Mouse (Mus musculus) limb, embryonic 12.5 days (tissue): ENCODE data around the gene Rad54l2. TPM values are rescaled to one million over a fixed set of nuclear protein-coding genes. Genes with fewer than 3 reads are reported as not detected.

Experiments
- ATAC-seq: fragments of 200-750 bp; cut with Nextera tagmentation; 2 replicates; pipeline ENCODE4 v1.8.0; 2017; ENCODE audit warnings: low read depth, moderate TSS enrichment; ENCODE audit not compliant: insufficient number of reproducible peaks, insufficient read depth, low FRiP score, low TSS enrichment
- H3K27ac ChIP-seq: fragments of 300-500 bp; sonication (generic); 2 replicates; pipeline ENCODE4 v1.5.1; 2016; ENCODE audit warnings: mild to moderate bottlenecking, moderate library complexity
- H3K27me3 ChIP-seq: fragments of 300-500 bp; sonication (generic); 2 replicates; pipeline ENCODE4 v1.6.1; 2016; ENCODE audit warnings: mild to moderate bottlenecking, moderate library complexity
- H3K36me3 ChIP-seq: fragments of 300-500 bp; sonication (generic); 2 replicates; pipeline ENCODE4 v1.6.1; 2016; ENCODE audit warnings: mild to moderate bottlenecking, moderate library complexity
- H3K4me1 ChIP-seq: fragments of 300-500 bp; sonication (generic); replicated peaks from 2 replicates; pipeline ENCODE4 v1.6.1; 2016
- H3K4me2 ChIP-seq: fragments of 300-500 bp; sonication (generic); 2 replicates; pipeline ENCODE4 v1.6.1; 2016; ENCODE audit warnings: mild to moderate bottlenecking, moderate library complexity
- H3K4me3 ChIP-seq: fragments of 300-500 bp; sonication (generic); replicated peaks from 2 replicates; pipeline ENCODE4 v1.5.1; 2016; ENCODE audit warnings: mild to moderate bottlenecking
- H3K9ac ChIP-seq: fragments of 300-500 bp; sonication (generic); replicated peaks from 2 replicates; pipeline ENCODE4 v1.6.1; 2016; ENCODE audit warnings: mild to moderate bottlenecking, moderate library complexity
- H3K9me3 ChIP-seq: fragments of 300-500 bp; sonication (generic); 2 replicates; pipeline ENCODE4 v1.6.1; 2016; ENCODE audit warnings: mild to moderate bottlenecking, moderate library complexity
- WGBS: fragments of 180-500 bp; shearing (Covaris S2); methylation state at CpG from one replicate; pipeline ENCODE4 v1.1.7; 2016; 5-methylcytosine and 5-hydroxymethylcytosine counted together
- polyA plus RNA-seq: library from polyadenylated mRNA; unstranded; fragments of >200 nt; fragmentation: Nextera tagmentation; extraction: Ambion mirVana; gene quantifications from 2 replicates; pipeline ENCODE4 v1.2.1, GENCODE M21; 2016

Rad54l2 gene
- 10.8 and 12.2 TPM in 2 replicates for polyA plus RNA-seq

- no peaks in the 10 kb centered on the region for H3K36me3 ChIP-seq
- peak within 1 kb of the TSS; percentile 87 for H3K4me2 ChIP-seq
- under 1% methylated on average over 47 of the region's 49 CpGs for WGBS
- H3K4me1 ChIP-seq = peaks cover 9% of the 10 kb centered on the region; the same call in 1 of the 2 replicates
- H3K4me3 ChIP-seq = peak within 1 kb of the TSS; percentile 99
- H3K27ac ChIP-seq = peak within 1 kb of the TSS; percentile 93
- H3K27me3 ChIP-seq = peaks cover 5% of the 10 kb centered on the region; the same call in 1 of the 2 replicates
- peak; percentile 79 for ATAC-seq
- peak within 1 kb of the TSS; percentile 98 for H3K9ac ChIP-seq
- H3K9me3 ChIP-seq = no peaks in the 10 kb centered on the region
These were observed at the start of gene Rad54l2 for GRCm38 (mm10) chr9:106788812-106789321. TSS of gene Rad54l2 (minus strand) at chr9:106789194.

DNA sequence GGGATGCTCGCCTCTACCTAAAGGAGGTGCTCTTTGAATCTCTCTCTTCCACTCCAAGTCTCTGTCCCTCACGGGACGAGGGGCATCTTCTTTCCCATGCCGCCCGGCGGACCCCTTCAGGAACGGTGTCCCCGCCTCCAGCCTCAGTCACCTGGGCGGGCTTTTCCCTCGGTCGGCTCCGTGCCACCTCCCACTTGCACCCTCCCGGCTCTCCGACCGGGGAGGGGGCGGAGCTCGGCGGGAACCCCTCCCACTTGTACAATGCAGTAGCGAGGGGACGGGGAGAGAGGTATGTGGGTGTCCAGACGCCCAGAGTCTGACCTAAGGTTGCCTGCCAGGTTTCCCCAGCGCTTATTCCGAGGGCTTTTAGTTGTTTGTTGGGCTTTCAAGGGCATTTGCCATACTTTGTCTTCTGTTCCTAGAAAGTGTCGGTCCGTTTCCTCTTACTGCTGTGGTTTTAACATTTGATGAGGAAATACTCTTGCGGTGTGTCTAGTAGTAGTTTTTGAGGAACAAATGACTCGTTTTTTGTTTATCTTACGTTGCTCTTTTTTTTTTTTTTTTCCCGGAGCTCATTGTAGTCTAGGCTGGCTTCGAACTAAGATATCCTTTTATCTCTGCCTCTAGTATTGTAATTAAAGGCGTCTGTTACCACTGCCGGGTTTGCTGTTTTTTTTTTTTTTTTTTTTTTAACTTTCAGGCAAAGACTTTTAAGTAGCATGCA, 33.5 kb upstream of the Rad54l2 start:
- Histone ChIP-seq H3K36me3 (no peaks in the 10 kb centered on the region), H3K27ac (peak overlapping the region; percentile 95), H3K9ac (peak overlapping the region; percentile 93), H3K4me2 (peak overlapping the region; percentile 61), H3K4me1 (no peaks in the 10 kb centered on the region), H3K4me3 (peak overlapping the region; percentile 96), H3K9me3 (0 out of 2 replicates have a peak, but pooled peaks cover 3% of the 10 kb centered on the region), H3K27me3 (no peaks in the 10 kb centered on the region)
- WGBS = 3% methylated on average over 32 of the region's 32 CpGs
- peak; percentile 85 for ATAC-seq

DNA sequence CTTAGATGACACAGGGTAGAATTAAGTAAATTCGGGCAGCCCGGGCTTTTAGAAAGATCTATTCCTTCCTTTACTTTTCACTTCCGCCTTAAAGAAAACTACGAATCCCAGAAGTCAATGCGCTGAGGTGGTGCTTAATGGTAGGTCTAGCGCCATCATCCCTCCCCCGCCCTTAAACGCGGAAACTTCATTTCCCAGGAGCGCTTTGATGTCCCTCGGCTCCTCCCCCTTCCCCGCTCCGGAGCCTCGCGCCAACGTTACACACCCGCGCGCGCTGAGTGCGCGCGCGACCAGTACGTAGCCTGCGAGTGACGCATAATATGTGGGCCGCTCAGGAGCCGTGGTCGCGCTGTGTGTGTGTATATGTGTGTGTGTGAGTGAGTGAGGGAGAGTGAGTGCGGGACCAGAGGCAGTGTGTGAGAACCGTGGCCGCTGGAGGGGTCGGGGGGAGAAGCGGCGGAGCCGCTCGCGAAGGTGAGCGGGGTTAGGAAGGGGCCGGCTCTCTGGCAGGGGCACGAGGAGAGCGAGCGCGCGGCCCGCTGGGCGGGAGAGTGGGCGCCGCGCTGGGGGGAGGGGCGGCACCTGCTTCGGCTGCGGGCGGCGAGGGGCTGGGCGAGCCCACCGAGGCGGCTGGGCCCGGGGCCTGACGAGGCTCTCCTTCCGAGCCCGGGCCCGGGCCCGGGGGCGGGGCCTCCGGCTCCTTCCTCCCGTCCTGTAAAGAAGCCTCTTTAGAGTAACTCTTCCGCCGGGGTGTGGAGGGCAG, 32.8 kb upstream of the Rad54l2 start, which contains the start of gene Dcaf1:
Gene Dcaf1, plus strand, starts transcription at position 257 of the 763 bp plus-strand sequence.
- WGBS = under 1% methylated on average over 44 of the region's 71 CpGs
- no peaks in the 10 kb centered on the region for H3K36me3 ChIP-seq
- H3K9me3 ChIP-seq = 0 out of 2 replicates have a peak, but pooled peaks cover 3% of the 10 kb centered on the region
- peak within 1 kb of the TSS; percentile 96 for H3K4me3 ChIP-seq
- H3K27me3 ChIP-seq = no peaks in the 10 kb centered on the region
- peak within 1 kb of the TSS; percentile 61 for H3K4me2 ChIP-seq
- no peaks in the 10 kb centered on the region for H3K4me1 ChIP-seq
- H3K9ac ChIP-seq = peak within 1 kb of the TSS; percentile 93
- peak within 1 kb of the TSS; percentile 95 for H3K27ac ChIP-seq
- ATAC-seq = peak; percentile 96

DNA sequence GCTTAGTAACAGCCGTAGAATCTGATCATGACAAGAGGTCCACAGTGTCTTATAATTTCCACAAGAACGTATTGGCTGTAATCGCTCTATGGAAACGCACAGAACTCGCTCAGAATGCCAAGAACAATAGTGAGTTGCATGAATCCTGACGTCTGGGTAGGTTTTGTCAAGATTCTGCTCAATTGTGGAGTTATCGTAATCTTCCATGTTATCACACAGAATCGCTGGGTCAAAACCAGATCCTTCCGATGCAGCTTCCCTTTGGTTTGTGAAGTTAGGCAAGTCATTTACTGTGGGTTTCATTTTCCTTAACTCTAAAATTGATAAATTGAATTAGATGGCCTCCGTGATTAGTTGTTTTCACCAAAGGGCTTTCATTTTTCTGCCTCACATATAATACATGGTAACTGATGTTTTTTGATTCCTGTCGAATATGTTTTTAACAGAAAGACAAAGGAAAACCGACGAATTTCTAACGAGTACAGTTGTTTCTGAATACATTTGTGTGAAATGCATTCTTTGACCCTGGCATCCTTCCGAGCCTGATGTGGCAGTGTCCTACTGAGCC, 32.1 kb upstream of the Rad54l2 start:
- peak overlapping the region; percentile 96 for H3K4me3 ChIP-seq
- H3K36me3 ChIP-seq = no peaks in the 10 kb centered on the region
- H3K27me3 ChIP-seq = no peaks in the 10 kb centered on the region
- no peak overlapping the region for H3K27ac ChIP-seq
- peak overlapping the region; percentile 61 for H3K4me2 ChIP-seq
- WGBS = 53% methylated on average over 15 of the region's 15 CpGs
- peak overlapping the region; percentile 93 for H3K9ac ChIP-seq
- no peaks in the 10 kb centered on the region for H3K4me1 ChIP-seq
- ATAC-seq = no peak
- H3K9me3 ChIP-seq = 0 out of 2 replicates have a peak, but pooled peaks cover 3% of the 10 kb centered on the region

DNA sequence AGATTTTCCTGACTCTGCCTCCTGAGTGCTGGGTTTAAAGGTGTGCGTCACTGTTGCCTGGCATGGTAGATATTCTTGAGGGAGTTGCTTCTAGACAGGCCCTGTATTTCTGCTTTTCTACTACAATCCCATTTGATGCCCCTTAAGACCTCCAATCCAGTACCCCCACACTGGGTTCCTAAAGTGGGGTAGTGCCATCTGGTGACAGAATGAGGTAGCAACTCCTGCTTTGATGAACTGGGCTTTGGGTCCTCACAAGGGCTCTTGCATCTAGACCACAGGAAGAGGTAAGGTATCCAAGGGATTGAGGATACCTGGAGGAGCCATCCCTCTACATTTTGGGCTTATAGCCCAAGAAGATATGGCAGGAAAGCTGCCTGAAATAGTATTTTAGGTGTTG, 30.2 kb upstream of the Rad54l2 start:
- no peaks in the 10 kb centered on the region for H3K36me3 ChIP-seq
- WGBS = 86% methylated on average over 1 of the region's 1 CpGs
- H3K27ac ChIP-seq = no peak overlapping the region
- H3K4me1 ChIP-seq = no peaks in the 10 kb centered on the region
- no peak overlapping the region for H3K4me3 ChIP-seq
- H3K9me3 ChIP-seq = 0 out of 2 replicates have a peak, but pooled peaks cover 3% of the 10 kb centered on the region
- no peaks in the 10 kb centered on the region for H3K27me3 ChIP-seq
- no peak for ATAC-seq
- no peak overlapping the region for H3K4me2 ChIP-seq
- H3K9ac ChIP-seq = no peak overlapping the region

DNA sequence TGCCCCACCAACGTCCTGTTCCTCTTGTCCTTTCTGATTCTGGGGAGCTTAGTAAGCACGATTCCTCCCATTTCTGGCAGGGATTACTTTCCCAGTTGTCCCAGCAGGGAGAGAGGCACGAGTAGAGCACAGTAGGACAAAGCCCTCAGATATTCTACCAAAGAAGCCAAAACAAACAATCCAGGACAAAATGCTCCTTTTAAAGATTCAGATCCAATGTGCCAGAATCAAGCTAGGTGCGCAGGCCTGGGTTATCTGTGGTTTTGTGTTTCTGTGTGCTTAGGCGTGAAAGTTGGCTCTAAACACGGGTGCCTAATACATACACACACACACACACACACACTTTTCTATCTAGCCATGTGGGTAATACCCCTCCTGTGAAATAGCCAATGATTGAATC, 29.2 kb upstream of the Rad54l2 start:
- no peak overlapping the region for H3K9ac ChIP-seq

DNA sequence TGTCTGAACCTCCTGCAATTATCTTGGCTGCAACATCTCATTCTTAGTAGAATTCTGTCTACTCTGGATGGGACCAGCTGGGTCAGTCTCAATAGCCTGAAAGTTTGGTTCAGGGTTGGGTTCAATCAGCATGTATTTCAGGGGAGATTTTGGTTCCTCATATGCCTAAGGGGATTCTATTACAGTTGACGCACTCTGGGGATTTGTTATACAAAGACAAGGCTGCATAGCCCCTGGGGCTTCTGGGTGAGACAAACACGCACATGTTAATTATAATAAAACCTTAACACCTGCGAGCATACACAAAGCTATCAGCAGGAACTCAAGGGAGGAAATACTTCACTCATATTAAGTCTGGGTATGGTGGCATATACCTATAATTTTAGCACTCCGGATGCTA, 17.5 kb upstream of the Rad54l2 start:
- Histone ChIP-seq H3K4me1 (no peaks in the 10 kb centered on the region), H3K9ac (no peak overlapping the region), H3K27me3 (no peaks in the 10 kb centered on the region), H3K36me3 (no peaks in the 10 kb centered on the region), H3K4me2 (no peak overlapping the region), H3K9me3 (peaks cover 18% of the 10 kb centered on the region), H3K27ac (no peak overlapping the region), H3K4me3 (no peak overlapping the region)
- WGBS = 69% methylated on average over 4 of the region's 4 CpGs
- no peak for ATAC-seq

More for the DNA sequence above, 29.2 kb upstream of the Rad54l2 start:
- Histone ChIP-seq H3K4me1 (no peaks in the 10 kb centered on the region), H3K36me3 (no peaks in the 10 kb centered on the region), H3K27ac (no peak overlapping the region), H3K4me2 (no peak overlapping the region), H3K27me3 (no peaks in the 10 kb centered on the region), H3K9me3 (0 out of 2 replicates have a peak, but pooled peaks cover 3% of the 10 kb centered on the region), H3K4me3 (no peak overlapping the region)
- 83% methylated on average over 6 of the region's 6 CpGs for WGBS
- no peak for ATAC-seq

DNA sequence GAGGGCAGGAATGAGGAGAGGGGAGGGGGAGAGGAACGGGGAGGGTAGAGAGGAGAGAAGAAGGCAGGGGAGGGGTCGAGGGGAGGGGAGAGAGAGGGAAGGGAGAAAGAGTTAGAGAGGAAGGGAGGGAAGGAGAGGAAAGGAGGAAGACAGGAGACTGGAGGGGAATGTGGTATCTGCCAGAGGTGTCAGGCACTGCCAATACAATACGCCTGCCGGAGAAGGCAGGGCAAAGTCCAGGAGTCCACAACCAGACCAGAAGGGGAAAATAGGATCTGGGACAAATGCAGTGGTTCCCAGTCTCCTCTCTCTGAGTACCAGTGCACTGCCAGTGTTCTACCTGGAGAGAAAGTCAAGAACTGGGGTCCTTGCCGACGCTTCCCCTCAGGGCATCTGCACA, 1.8 kb upstream of the Rad54l2 start:
- 67% methylated on average over 6 of the region's 6 CpGs for WGBS
- Histone ChIP-seq H3K4me1 (peaks cover 9% of the 10 kb centered on the region; the same call in 1 of the 2 replicates), H3K27me3 (peaks cover 5% of the 10 kb centered on the region; the same call in 1 of the 2 replicates), H3K4me2 (no peak overlapping the region), H3K27ac (no peak overlapping the region), H3K9ac (no peak overlapping the region), H3K9me3 (no peaks in the 10 kb centered on the region), H3K4me3 (no peak overlapping the region), H3K36me3 (no peaks in the 10 kb centered on the region)
- ATAC-seq = no peak

DNA sequence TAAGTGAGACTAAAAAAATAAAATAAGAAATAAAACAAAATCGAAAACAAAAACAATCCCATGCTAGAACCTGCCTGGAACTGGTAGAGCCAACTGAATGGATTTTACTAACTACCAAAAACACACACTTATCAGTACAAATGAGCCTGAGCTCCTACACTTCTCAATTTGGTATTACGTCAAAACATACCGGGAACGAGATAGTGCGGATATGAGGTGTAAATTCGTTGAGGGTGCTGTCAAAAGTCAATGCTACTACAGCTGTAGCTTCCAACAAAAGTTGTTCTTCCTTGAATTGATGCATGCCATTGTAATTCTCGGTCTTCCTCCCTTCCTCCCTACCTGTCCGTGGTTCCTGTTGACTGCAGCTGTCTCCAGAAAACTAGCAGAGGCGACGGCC, 369 bp upstream of the Rad54l2 start:
- Histone ChIP-seq H3K4me1 (peaks cover 9% of the 10 kb centered on the region; the same call in 1 of the 2 replicates), H3K9ac (peak overlapping the region; percentile 98; the same call in 1 of the 2 replicates), H3K36me3 (no peaks in the 10 kb centered on the region), H3K9me3 (no peaks in the 10 kb centered on the region), H3K27ac (no peak overlapping the region), H3K4me3 (peak overlapping the region; percentile 99), H3K4me2 (peak overlapping the region; percentile 87), H3K27me3 (peaks cover 5% of the 10 kb centered on the region; the same call in 1 of the 2 replicates)
- ATAC-seq = no peak
- 23% methylated on average over 10 of the region's 10 CpGs for WGBS

- Histone ChIP-seq H3K4me3 (peak overlapping the region; percentile 99), H3K4me1 (peaks cover 9% of the 10 kb centered on the region; the same call in 1 of the 2 replicates), H3K27me3 (peaks cover 5% of the 10 kb centered on the region; the same call in 1 of the 2 replicates), H3K9ac (peak overlapping the region; percentile 98), H3K27ac (peak overlapping the region; percentile 93), H3K4me2 (peak overlapping the region; percentile 87), H3K36me3 (no peaks in the 10 kb centered on the region), H3K9me3 (no peaks in the 10 kb centered on the region)
- WGBS = 6% methylated on average over 23 of the region's 23 CpGs
- peak; percentile 53; the same call in 1 of the 2 replicates for ATAC-seq
These were observed 799 bp downstream of the Rad54l2 start for GRCm38 (mm10) chr9:106787979-106788811.
